Mouse (Mus musculus) layer of hippocampus, adult 9-10 months (tissue): ENCODE measurements around the gene Mbd6.

ENCODE experiments used
- DNase-seq: peaks from one replicate; pipeline ENCODE4 v3.0.0; 2022; ENCODE audit warnings: low spot score

The Mbd6 gene

GRCm38 (mm10) chr10:127262548-127263398, 26.0 kb downstream of the Mbd6 start, which contains the start of gene Kif5a:
TSS of gene Kif5a (minus strand) at chr10:127263348.
- DNase-seq: no peak

GRCm38 (mm10) chr10:127261706-127262547, 26.9 kb downstream of the Mbd6 start:
- no peak for DNase-seq

GRCm38 (mm10) chr10:127258489-127258888, 30.3 kb downstream of the Mbd6 start:
- no peak for DNase-seq

- DNase-seq: no peak
These were observed 31.0 kb downstream of the Mbd6 start for GRCm38 (mm10) chr10:127257790-127258189.

- DNase-seq: no peak
These were observed 33.0 kb downstream of the Mbd6 start for GRCm38 (mm10) chr10:127255625-127256345.

- DNase-seq: no peak
These were observed 38.0 kb downstream of the Mbd6 start for GRCm38 (mm10) chr10:127250810-127251209.

GRCm38 (mm10) chr10:127238241-127238824, 50.5 kb downstream of the Mbd6 start:
- no peak for DNase-seq

- no peak for DNase-seq
These were observed 52.3 kb downstream of the Mbd6 start for GRCm38 (mm10) chr10:127236541-127236940.

GRCm38 (mm10) chr10:127233141-127233540, 55.7 kb downstream of the Mbd6 start:
- no peak for DNase-seq
